Mouse (Mus musculus) telencephalon, adult 2 months (tissue): ENCODE measurements around the gene Tead1.

Experiments
- DNase-seq: peaks from one replicate; pipeline ENCODE4 v3.0.0-alpha.2; 2011; ENCODE audit warnings: low read depth, low spot score

The Tead1 gene

DNA sequence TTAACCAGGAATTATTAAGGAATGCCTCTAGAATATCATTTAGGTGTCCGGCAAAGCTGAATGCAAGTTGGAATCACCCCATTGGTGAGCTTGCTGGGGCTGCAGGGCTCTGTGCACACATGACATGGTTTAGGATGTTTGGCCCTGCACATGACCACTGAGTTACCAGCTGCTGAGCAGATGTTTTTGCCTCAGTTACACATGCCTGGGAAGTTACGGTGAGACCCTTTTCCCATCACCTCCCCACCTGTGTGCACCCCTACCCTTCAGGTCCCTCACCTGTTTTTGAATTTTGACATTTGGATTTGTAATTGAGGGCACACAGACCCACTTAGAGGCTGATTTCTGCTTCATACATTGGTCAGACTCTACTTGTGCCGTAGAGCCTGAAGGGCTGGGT is 6.9 kb downstream of the Tead1 start:
- no peak for DNase-seq

DNA sequence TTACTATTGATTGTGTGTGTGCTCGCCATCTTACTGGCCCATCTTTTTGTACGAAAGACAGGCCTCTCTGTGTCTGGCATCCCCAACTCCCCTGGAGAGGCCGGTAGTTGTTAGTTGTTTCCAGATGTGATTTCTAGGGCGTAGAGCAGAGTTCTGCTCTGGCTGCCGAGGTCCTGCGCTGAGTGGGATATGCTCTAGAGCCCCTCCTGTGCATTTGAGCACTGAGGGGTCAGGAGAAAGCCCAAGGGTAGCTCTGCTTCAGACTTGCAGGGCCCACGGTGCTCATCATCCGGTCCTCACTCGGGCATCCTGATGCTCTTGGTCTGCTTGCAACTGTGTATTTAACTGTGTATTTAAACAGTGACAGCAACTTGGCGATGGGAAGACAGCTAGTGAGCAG is 7.5 kb downstream of the Tead1 start:
- DNase-seq: no peak

DNA sequence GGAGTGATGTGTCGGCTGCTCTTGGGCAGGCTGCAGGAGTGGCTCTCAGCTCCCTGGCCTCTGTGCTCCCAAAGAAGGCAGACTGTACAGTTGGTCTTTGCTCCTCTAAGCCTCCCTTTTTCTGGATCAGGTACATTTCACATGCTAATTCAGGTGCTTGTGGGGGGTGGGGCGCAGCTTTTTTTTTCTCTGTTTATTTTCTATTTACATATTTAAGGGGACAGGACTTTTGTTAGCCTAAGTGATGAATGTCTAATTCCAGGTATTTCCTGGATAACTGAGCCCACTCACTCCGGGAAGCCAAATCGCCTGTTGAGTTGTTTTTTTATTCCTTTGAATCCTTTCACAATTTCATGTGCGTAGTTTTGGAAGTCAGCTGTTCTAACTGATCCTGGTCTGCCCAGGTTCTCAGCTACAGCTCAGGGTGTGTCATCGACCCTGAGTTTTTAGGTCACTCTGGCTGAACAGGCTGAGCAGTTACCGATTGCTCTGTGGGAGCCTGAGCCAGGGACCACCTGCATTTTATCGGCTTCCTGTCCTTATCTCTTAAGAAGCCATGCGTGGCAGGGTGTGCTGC is 9.4 kb downstream of the Tead1 start:
- no peak for DNase-seq

DNA sequence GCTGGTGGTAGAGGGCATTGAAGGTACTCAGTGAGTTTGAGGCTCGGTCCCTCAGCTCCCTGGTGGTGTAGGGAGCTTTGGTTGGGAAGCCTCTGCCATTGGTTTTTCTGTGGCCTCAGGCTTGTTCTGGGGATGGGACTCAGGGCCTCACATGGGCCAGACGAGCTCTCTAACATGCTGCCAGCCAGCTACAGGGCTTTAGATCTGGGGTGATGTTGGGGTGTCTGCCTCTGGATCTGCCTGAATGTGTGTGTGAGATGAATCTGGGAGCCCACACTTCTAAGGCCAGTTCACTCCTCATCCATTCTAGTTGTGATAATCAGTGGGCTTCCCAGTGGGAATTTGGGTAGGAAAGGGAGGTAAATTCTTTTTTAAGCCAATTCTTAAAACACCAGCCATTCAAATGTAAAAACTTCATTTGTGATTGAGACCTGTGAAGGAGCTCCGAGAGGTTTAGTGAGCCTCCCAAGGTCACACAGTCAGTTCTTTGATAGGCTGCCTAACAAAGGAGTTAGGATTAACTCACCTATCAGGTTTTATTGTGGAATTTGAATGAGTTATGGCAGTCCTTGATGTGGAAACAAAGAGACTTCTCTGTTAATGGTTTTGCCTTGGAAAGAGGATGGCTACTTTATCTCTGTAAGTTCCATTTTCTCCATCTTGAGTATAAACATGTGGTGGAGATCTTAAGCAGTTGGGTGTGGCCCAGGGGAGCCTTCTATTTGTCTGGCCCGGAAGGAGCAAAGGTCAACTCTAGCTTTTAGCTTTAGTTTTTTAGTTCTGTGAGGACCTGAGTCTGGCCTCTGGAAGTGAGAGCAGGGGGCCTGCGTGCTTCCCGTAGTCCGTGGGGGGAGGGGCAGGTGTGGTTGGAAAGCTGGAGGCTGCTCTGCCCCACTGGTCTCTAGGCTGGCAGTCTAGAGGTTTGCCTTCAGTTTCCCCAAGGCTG is 12.0 kb downstream of the Tead1 start:
- no peak for DNase-seq

DNA sequence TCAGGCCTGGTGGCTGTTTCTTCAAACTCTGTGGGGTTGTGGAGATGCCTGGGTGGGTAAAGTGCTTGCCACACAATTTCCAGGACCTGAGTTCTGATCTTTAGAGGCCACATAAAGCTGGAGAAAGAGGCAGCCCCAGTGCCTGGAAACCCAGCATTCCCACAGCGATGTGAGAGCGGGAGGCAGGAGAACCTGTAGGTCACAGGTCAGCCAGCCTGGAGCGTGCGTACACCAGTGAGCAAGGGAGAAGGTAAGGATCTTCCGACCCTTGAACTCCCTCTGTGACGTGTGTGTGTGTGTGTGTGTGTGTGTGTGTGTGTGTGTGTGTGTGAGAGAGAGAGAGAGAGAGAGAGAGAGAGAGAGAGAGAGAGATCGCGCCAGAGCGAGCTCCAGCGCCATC is 14.4 kb downstream of the Tead1 start:
- DNase-seq: no peak

DNA sequence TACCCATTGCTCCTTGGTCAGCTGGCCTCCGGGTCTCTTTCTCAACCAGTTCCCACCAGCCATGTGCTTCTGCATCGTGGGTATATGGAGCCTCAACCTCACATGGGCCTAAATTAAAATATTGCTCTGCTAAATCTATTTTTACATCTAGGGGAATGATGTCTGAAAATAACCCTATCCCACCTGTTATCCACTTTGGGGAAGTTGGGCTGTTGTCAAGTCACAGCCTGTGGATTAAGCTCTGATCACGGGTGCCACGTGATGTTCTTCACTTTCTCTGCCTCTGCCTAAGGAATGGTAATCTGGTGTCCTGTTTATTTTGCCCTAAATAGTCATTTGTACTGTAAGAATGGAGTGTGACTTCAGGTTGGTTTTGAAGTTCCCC is 17.7 kb downstream of the Tead1 start:
- DNase-seq: no peak

DNA sequence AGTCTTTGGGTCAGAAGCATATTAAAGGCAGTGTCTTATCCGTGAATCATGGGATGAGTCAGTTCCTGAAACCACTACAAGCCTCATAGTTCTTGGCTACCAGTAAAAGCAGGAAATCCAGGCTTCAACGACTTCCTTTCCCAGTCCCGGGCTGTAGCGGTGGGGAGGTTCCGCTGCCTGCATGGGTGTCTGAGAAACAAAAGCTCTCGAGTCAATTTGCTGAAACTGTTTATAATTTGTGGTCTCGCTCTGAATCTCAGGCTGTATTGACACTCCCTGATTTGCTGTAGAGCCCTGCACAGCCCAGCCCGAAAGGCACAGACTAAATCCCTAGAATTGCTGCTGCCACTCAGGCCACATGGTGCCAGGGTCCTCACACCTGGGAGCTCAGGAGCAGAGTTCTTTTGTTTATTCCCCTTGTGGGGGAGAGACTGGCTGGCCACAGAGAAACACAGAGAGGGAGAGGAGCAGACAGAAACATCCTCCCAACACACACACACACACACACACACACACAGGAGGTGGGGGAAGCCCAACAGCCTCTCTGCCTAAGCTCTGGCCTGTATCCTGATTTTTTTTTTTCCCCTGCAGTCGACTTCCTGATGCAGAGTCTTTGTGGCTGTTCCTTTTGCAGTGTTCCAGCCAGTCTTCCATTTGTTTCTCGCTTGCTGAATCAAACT is 18.2 kb downstream of the Tead1 start:
- no peak for DNase-seq

DNA sequence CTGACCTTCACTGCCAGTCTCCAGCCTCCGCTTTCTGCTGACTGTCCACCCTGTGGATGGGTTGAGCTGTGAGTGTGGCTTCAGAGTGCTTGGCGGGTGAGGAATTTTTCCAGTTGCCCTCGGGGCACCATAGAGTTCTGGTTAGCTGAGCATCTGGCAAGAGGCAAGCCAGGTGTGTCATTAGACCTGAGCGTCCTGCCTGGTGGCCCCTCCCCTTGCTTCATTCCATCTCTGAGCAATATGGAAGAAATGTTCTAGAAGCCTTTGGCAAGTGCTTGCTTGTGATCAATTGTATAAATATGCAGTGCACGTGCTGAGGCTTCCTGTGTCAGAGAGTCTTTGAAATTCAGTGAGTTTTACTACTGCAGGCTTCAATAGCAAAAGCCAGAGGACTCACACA is 21.0 kb downstream of the Tead1 start:
- DNase-seq: no peak

DNA sequence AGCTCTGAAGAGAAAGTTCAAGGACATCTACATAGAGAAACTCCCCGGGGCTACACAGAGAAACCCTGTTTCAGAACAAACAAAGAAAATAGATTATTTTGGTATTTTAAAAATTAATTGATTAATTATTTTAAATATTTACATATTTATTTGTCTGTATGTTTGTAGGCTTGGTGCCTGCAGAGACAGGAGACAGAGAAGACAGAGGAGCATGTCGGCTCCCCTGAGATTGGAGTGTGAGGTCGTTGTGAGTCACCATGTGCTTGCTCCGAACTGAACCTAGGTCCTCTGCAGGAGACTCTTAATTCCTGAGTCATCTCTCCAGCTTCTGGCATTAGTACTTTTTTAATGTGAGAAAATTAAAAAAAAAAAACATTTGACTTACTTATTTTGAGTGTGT is 24.2 kb downstream of the Tead1 start:
- DNase-seq: no peak

DNA sequence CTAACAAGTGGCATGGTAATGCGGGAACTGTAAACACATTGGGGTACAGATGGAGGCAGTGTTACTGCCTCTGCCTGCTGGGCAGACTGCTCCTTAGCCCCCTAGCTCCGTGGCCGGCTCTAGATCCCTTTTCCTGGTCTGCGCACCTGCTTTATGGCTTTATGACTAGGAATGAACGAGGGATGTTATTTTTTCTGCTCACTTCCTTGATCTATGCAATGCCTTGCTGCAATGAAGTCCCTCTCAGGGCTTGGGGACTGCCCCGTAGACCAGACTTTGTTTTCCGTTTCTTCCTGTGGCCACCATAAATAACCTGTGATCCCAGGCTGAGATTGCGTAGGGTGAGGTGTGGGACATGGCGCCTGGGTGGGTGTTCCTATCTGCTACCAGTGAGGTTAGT is 26.8 kb downstream of the Tead1 start:
- no peak for DNase-seq

DNA sequence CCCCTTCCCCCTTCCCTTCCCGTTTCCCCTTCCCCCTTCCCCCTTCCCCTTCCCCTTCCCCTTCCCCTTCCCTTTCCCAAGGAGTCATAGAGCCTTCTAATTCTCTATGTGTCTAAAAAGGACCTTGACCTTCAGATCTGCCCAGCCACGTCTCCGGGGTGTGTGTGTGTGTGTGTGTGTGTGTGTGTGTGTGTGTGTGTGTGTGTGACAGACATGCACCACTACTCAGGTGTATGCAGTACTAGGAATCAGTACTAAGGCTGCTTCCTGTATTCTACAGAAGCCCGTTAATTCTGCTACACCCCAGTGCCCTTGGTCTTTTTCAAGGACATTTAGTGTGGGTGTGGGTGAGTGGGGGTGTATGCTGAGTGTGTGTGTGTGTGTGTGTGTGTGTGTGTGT is 27.6 kb downstream of the Tead1 start:
- DNase-seq: no peak

DNA sequence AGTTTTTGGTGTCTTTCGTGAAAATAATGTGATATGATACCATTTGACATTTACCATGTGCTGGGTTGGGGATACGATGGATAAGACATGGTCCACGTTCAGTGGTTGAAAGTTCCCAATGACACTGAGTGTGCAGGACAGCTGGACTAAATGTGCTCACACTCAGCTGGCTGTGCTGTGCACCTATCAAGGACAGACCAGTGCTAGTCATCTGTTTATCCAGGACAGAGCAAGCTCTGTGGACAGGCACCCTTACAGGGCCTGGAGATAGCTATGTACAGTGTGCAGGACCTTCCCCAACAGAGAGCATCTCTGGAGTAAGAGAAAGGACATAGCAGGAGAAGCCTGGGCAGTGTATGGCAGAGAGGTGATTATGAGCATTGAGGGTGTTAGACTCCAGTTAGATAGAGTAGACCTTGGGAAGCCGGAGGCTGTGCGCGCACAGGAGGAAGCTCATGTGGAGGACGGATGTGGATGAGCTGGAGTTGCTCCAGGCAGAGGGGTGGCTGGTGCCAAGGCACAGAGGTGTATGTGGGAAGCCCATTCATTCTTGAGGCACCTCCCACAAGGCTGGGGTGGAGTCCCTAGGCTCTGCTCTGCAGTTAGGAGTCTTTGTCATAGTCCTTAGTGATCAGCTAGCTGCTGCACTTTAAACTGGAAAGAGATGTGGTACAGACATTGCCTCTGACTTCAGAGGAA is 31.4 kb downstream of the Tead1 start:
- DNase-seq: no peak

DNA sequence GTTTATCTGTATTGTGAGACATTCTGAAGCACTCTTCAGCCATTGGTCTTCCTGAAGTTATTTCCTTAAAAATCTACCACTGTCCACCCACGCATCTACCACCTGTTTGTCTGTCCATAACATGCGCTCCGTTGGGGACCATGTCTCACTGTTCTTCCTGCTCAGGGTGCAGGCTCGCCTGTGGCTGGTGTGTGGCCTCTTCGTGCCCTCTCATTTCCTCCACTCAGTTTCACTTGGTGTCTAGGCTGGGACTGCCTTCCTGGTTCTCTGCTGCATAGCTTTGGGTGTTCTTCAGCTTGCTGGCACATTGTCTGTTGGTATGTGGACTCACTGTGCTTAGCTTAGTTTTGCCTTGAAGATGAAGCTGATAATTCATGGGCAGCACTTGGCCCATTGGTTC is 32.9 kb downstream of the Tead1 start:
- DNase-seq: no peak

DNA sequence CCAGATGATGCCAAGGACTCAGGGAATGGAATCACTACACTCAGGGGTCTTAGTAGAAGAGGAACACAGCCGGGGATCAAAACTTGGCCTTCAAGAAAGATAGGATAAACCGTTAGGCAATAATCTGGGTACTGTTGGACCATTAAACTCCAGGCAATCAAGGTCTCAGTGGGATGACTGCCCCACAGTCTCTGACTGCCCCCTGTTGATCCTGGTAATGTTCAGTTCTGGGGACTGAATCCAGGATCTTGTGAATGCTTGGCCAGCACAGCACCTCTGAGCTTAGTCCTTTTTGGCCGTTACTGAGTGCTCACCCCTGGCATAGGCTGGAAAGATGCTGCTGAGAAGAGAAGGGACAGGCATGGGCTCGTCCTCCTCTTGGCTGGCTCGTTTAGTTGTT is 34.4 kb downstream of the Tead1 start:
- no peak for DNase-seq

DNA sequence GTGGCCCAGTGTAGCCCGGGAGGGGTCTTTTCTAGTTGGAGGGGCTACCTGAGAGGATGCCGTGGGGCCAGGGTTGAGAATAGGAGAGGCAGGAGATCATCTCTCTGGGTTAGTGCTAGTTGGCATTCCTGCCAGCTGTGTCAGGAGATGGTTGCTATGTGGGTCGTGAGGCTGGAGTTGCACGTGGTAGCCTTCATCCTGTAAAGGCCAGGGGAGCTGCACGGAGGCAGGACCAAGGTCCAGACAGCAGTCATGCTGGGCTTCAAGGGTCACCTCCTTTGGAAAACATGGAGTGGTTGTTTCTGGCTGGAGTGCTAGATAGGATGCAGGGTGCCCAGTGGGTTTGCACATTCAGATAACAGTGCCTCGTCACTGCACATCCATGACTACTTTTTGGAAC is 35.7 kb downstream of the Tead1 start:
- no peak for DNase-seq

DNA sequence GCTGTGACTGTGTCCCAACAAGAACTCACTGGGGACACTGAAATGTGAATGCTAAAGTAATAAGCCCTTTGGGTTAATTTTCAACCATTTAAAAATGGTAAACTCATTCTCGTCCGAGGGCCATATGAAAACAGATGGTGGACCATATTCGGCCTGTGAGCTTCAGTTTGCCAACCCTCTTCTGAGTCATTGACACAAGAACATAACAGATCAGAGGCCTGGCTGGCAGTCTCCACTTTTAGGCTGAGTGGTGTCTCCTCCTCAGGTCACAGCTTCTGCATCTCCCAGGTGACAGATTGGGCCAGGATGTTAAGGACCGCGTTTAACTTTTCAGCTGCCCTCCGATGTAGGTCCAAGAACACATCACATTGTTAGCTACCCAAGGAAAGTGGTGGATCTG is 37.6 kb downstream of the Tead1 start:
- DNase-seq: no peak

DNA sequence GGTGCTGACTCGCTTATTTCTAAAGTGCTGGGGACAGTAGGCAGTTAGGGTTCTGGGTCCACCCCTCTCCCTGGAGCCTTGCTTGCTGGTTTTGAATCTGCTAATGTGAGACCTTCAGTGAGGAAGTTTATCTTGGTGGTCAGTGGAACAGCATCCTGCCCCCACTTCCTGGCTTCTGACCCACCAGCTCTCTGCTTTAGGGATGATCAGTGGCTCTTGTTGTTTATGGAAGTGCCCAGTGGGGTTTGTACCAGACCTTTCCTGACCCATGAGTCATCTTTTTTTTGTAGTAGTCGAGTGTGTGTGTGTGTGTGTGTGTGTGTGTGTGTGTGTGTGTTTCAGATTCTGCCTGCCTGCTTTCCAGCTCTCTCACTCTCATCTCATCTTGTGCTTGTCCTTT is 38.6 kb downstream of the Tead1 start:
- no peak for DNase-seq

DNA sequence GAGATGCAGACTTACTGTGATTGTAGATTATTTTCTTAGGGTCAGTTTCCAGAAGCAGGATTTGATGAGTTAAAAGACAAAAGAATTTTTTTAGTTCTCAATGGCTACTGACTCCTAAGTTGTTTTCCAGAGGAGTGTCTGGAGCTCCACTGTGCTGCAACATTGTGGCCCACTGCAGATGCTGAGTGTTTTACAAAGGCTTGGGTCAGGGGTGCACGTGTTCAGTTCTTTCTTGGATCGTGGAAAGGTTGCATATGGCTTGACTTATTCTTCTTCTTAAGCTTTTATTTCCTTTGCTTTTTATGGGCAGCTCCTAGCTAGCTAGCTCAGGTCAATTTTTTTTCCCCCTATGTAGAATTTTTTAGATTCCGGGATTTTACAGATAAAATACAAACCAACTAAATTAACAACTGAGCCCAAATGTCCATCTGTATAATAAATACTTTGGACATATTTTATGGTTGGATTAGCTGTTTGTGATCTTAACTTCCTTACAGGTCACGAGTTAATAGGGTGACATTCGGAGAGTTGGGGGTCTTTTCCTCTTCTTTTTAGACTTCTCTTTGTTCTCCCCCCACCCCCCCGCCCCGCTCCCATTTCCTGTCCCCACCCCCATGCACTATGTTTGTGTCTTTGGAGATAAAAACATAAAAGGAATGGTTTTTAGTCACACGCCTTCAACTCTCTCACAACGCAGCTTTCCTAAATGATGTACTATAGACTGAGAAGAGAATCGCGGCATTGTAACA is 40.5 kb downstream of the Tead1 start:
- DNase-seq: no peak

DNA sequence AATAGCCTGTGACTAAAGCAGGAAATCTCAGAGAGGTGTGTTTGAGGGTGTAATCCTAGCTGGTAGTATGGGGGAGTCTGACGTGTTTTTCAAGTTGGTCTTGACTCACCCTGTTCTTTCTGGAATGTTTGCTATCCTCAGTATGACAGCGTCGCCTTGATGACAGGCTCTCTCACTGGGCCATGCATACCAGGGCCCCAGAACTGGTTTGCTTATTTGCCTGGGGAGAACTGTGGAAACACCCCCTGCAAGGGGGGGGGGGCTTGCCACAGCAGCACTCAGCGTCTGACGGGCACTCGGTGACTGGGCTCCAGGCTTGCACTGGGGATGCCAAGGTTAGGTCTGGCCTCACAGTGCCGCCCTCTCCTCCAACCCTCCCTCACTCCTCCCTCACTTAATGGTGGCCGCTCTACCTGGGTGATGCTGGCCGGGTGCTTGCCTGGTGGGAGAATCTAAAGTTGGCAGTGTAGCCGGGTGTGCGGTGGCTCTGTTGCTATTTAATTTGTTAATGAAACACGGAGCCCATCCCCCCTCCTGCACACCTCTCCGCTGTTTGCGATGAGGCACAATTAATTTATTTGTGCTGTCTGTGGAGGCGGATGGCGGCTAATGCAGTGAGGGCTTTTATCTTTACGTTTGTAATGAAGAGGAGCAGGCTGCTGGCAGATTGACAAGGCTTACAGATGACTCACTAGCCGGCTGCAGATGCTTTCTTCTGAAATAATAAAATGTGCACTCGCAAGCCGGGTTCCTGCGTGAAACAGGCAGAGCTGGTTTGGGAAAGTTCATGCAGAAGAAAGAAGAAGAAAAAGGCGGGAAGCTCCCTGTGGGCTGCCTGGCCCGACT is 41.2 kb downstream of the Tead1 start:
- peak; percentile 65 for DNase-seq

DNA sequence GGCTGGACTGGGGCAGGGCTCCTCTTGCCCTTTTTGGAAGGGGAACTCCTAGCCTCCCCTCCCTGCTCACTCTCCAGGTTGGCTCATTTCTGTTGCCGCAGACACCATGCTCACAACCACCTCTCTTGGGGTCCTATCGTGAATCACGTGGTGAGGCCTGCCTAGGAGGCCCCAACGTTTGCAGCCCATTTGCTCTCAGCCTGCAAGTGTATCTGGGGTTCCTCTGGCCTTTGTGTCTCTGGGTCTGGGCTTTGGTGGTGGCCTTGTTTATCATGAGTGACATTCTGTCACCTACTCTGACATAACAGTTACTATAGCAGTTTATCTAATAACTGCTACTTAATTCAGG is 41.8 kb downstream of the Tead1 start:
- DNase-seq: no peak

DNA sequence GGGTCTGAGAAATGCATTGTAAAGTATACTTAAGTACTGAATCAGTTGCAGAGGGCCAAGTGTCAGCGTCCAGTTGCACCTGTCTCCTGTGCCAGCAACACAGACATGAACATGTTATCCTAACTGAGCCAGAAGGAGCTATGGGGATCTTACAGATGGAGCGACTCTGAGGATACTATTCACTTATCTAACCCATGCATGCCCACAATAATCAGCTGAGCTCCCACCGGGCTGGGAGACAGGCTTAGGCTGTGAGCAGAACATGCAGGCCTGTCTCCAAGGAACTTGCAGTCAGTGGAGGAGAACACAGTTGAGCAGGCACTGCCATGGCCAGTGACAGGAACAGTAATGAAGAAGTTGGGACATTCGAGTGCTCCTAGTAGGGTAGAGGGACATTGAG is 42.7 kb downstream of the Tead1 start:
- no peak for DNase-seq
